Mouse (Mus musculus) CH12.LX (cell line): ENCODE results near the gene Itpr1.

Source experiments
- CTCF ChIP-seq, 2 experiments: IDR thresholded peaks in 1 of 2; conservative IDR thresholded peaks in 1 of 2; 2 replicates each; pipeline ENCODE4 v1.5.1; 2011 to 2012; ENCODE audit warnings: low read depth in 2 of 2, low read length in 2 of 2, improper control_type of control experiment in 1 of 2, inconsistent platforms in 1 of 2, mild to moderate bottlenecking in 1 of 2, moderate library complexity in 1 of 2
- E2F4 ChIP-seq: IDR thresholded peaks from 2 replicates; pipeline ENCODE4 v1.6.1; 2011; ENCODE audit warnings: low read depth, low read length, improper control_type of control experiment; ENCODE audit not compliant: insufficient replicate concordance
- RAD21 ChIP-seq: IDR thresholded peaks from 2 replicates; pipeline ENCODE4 v1.6.1; 2011; ENCODE audit warnings: low read depth, mild to moderate bottlenecking, low read length, improper control_type of control experiment, moderate library complexity
- SMC3 ChIP-seq: IDR thresholded peaks from 2 replicates; pipeline ENCODE4 v1.6.1; 2011; ENCODE audit warnings: low read depth, low read length, improper control_type of control experiment

- TF ChIP-seq CTCF (conservative IDR thresholded peaks at IDR 0.05 in 1 of 2, IDR thresholded peaks at IDR 0.05 in 1 of 2; ENCODE audit: low read depth in 2 of 2, low read length in 2 of 2) = no peak
- no peak for TF ChIP-seq RAD21
- TF ChIP-seq E2F4 = no peak
- no peak for TF ChIP-seq SMC3
Measured at GRCm38 (mm10) chr6:108570351-108571041, 357.6 kb downstream of the Itpr1 start.
